Mouse (Mus musculus) frontal cortex, adult (tissue): ENCODE data around the gene Bcl7a.

ENCODE experiments used
- ATAC-seq: cut with Nextera tagmentation; 2 replicates; pipeline ENCODE4 v1.9.2; 2017; ENCODE audit warnings: mild to moderate bottlenecking, moderate library complexity, mixed read lengths; ENCODE audit not compliant: low TSS enrichment

Gene Bcl7a

GRCm38 (mm10) chr5:123416566-123417518 is 73.2 kb downstream of the Bcl7a start:
- ATAC-seq: no peak

DNA sequence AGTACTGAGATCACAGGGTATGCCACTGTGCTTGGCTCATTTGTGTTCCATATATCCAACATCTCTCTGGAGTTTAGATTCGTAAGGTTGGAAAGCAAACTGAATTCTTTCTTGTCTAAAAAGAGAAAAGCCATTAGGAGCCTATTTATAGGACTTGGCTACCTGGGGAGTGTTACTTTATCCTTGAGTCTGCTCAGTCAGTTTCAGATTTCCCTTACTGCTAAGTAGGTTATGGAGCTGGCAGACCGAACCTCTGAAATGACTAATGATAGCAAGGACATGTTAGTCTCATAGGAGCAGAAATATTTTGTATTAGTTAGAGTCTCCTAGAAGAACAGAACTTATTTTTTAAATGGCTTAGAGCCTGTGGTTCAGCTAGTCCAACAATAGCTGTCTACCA is 80.3 kb downstream of the Bcl7a start:
- peak; percentile 80; the same call in 1 of the 2 replicates for ATAC-seq
